Mouse (Mus musculus): ENCODE results near the gene Shisa4. TPM values are rescaled to one million over a fixed set of nuclear protein-coding genes. Genes with fewer than 3 reads are reported as not detected.

Shisa4 gene
- polyA plus RNA-seq, 1 experiment, result 15.0 TPM

DNA sequence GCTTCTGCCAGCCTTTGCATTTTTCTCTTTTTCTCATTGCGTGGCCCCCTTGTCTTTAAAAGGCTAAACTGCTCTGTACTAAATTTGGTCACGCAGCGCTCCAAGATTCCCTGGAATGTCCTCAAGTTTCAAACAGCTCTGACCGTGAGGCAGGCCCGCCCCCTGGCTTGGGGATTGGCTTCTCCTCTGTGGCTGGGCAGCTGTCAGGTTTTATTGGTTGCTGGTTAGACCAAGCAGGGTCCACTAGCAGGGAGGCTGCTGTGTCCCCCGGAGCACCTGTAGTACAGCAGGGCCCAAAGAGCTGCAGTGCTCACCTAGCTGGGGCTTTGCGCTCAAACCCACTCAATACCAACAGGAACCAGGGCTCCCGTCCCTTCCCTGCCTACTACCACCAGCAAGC, 50.5 kb downstream of the Shisa4 start, which contains the start of gene Lmod1:
TSS of gene Lmod1 (plus strand) at position 237 of the 400 bp plus-strand sequence.
- TF ChIP-seq CTCF (IDR thresholded peaks at IDR 0.05; ENCODE audit: low read depth, low read length) (no peak), POLR2A (IDR thresholded peaks at IDR 0.05; ENCODE audit: insufficient read depth, low read length) (no peak), EP300 (IDR thresholded peaks at IDR 0.05; ENCODE audit: insufficient read depth, low read depth, low read length) (no peak)
- Histone ChIP-seq H3K36me3 (ENCODE audit: control insufficient read depth, insufficient read depth, low read length, poor library complexity, severe bottlenecking) (no peaks in the 10 kb centered on the region), H3K4me3 (ENCODE audit: low read depth, low read length) (peak within 1 kb of the TSS; percentile 38), H3K4me1 (ENCODE audit: control insufficient read depth, insufficient read depth, low read length) (no peaks in the 10 kb centered on the region), H3K9me3 (replicated peaks; ENCODE audit: control insufficient read depth, insufficient read depth, low read length, poor library complexity, severe bottlenecking) (no peaks in the 10 kb centered on the region), H3K27ac (ENCODE audit: insufficient read depth, low read length) (no peak within 1 kb of the TSS), H3K9ac (ENCODE audit: low read depth, poor library complexity, severe bottlenecking) (no peak within 1 kb of the TSS), H3K27me3 (ENCODE audit: control insufficient read depth, insufficient read depth, low read length, poor library complexity, severe bottlenecking) (no peaks in the 10 kb centered on the region)

DNA sequence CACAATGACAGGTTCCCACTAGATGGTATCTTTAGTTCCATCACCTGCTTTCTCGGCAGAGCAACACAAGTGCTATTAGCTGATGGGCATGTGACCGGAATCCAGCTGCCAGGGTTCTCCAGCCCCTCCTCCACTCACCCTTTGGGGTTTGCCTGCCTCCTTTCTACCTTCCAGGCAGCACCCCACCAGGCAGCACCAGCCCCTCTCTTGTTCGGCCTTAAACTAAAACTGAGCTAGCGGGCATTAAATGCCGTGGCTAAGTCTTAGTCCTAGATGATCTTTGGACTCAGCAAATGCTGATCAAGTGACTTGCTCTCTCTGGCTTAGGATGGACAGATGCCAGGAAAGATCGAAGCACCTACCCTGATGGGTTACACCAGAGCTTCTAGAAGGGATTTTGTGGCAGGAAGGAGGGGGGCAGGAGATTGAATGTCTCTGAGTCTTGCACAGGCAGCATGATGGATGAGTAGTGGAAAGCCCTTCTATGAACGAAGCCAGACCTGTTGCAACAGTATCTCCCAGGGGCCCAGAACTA, 51.6 kb downstream of the Shisa4 start:
- TF ChIP-seq EP300 (IDR thresholded peaks at IDR 0.05; ENCODE audit: insufficient read depth, low read depth, low read length) (no peak), CTCF (IDR thresholded peaks at IDR 0.05; ENCODE audit: low read depth, low read length) (no peak), POLR2A (IDR thresholded peaks at IDR 0.05; ENCODE audit: insufficient read depth, low read length) (no peak)
- no peaks in the 10 kb centered on the region for H3K9me3 ChIP-seq (replicated peaks; ENCODE audit: control insufficient read depth, insufficient read depth, low read length, poor library complexity, severe bottlenecking)
- H3K4me3 ChIP-seq (ENCODE audit: low read depth, low read length), result no peak overlapping the region
- H3K36me3 ChIP-seq (ENCODE audit: control insufficient read depth, insufficient read depth, low read length, poor library complexity, severe bottlenecking), result no peaks in the 10 kb centered on the region
- no peak overlapping the region for H3K9ac ChIP-seq (ENCODE audit: low read depth, poor library complexity, severe bottlenecking)
- H3K27me3 ChIP-seq (ENCODE audit: control insufficient read depth, insufficient read depth, low read length, poor library complexity, severe bottlenecking), result no peaks in the 10 kb centered on the region
- H3K27ac ChIP-seq (ENCODE audit: insufficient read depth, low read length), result no peak overlapping the region
- H3K4me1 ChIP-seq (ENCODE audit: control insufficient read depth, insufficient read depth, low read length), result no peaks in the 10 kb centered on the region

Other genes starting within 250 kb of the Shisa4 start
- 1.5 and 1.8 TPM in 2 replicates for gene Ptpn7, start 242.5 kb downstream of the Shisa4 start, polyA plus RNA-seq (2011; ENCODE audit: insufficient read depth, insufficient read length, low read depth, missing spikeins)
- 94.4 and 106 TPM in 2 replicates for gene Arl8a, start 228.4 kb downstream of the Shisa4 start, polyA plus RNA-seq (2011; ENCODE audit: insufficient read depth, insufficient read length, low read depth, missing spikeins)
- gene Gpr37l1, start 207.6 kb downstream of the Shisa4 start, polyA plus RNA-seq (2011; ENCODE audit: insufficient read depth, insufficient read length, low read depth, missing spikeins), result not detected in 2 replicates
- 36.6 and 37.3 TPM in 2 replicates for gene Elf3, start 116.7 kb downstream of the Shisa4 start, polyA plus RNA-seq (2011; ENCODE audit: insufficient read depth, insufficient read length, low read depth, missing spikeins)
- 44.5 and 47.3 TPM in 2 replicates for gene Rnpep, start 91.2 kb downstream of the Shisa4 start, polyA plus RNA-seq (2011; ENCODE audit: insufficient read depth, insufficient read length, low read depth, missing spikeins)
- gene Timm17a, start 61.5 kb downstream of the Shisa4 start, polyA plus RNA-seq (2011; ENCODE audit: insufficient read depth, insufficient read length, low read depth, missing spikeins), result 164 TPM in 2 replicates
- gene Lmod1, start 50.4 kb downstream of the Shisa4 start, polyA plus RNA-seq (2011; ENCODE audit: insufficient read depth, insufficient read length, low read depth, missing spikeins), result 2.2 and 2.5 TPM in 2 replicates
- 123 and 137 TPM in 2 replicates for gene Ipo9, start 55.3 kb upstream of the Shisa4 start, polyA plus RNA-seq (2011; ENCODE audit: insufficient read depth, insufficient read length, low read depth, missing spikeins)
- 31.7 and 34.2 TPM in 2 replicates for gene Nav1, start 232.1 kb upstream of the Shisa4 start, polyA plus RNA-seq (2011; ENCODE audit: insufficient read depth, insufficient read length, low read depth, missing spikeins)